Mouse (Mus musculus): ENCODE measurements around the gene Cacna2d1. TPM values are rescaled to one million over a fixed set of nuclear protein-coding genes. Genes with fewer than 3 reads are reported as not detected.

Cacna2d1 gene
- total RNA-seq, 2 experiments from 2014 or later: 50.6 to 82.9 TPM

DNA sequence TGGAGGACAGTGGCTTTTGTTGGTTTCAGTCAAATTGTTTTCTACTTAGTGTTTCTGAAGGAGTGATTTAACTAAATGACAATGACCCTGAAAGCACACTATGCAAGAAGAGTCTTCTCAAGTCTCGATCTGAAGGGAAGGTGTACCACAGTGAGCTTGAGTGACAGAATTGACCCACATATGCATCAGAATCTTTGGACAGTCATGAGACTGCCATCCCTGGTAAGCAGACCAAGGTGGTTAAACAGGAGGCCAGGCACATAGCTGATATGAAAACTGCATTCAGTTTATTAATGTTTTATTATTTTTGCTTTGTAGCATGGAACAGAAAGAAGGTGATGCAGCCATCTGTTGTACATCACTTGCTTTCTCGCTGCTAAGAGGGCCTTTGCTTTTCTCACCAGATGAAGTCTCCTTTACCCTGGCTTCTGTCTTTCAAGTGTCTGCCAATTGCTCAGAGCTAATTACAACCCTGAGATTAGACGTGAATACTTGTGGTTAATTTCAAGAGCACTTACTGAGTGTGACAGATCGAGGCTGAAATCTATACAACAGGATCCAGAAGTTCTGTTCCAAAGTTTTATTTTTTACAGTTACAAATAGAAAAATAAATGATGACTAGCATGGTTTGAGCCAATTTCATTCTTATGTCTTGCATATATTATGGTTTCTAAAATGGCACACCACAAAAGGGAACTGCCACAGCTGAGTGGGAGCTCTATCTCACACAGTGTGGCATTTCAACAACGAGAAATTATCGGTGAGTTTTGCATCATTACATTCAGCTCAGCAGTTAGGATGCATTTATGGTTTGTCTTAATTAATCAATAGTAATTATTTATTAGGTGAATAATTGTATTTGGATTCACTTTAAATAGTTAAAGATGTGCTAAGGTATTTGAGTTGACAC lies 221.1 kb downstream of the Cacna2d1 start:
- no peak for DNase-seq

DNA sequence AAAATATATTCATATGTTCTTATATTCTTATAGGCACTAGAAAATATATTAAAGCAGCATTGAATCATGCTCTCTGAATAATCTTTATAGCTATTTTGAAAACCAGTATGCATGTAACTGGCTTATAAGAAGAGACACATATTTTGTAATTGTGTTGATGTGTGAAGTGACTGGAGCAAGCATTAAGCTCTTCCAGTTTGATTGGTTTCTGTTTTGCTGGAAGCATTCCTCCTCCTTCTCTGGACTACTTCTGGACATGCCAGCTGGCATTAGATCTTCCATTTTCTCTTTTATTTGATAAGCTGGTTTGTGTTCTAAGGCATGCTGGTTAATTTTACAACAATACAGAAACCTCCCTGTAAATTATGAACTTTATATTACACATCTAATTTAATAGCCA lies 228.8 kb downstream of the Cacna2d1 start:
- DNase-seq: no peak

DNA sequence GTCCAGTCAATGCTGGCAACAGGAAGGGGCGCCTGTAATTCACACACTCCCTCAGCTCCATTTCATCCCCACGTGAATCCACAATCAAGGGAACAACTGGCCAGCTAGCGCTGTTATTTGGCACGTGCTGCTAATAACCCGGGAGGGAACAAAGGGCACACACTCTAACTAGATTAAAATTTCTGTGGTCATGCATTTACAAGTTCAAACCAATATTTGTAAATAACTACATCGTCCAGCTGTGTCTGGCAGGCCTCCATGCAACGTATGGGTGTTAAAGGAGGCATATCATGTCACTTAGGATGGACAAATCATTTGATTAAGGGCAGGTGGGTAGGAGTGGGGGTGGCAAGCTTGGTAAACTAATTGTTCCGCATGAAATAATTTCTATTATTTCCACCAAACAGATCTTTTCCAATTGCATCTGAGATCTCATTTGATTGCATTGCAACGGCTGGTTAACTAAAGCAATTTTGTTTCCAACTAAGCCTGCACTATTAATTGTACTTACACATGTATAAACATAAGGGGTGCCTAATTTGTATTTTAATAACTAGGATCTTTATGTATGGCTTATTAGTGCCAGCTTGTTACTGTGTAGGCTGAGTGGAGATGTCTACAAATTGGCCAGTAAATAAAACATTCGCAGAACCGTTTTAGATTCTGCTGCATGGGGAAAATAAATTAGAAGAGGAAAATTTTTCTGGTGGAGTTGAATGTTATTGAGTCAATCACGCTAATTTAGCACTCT lies 231.8 kb downstream of the Cacna2d1 start:
- DNase-seq: no peak

DNA sequence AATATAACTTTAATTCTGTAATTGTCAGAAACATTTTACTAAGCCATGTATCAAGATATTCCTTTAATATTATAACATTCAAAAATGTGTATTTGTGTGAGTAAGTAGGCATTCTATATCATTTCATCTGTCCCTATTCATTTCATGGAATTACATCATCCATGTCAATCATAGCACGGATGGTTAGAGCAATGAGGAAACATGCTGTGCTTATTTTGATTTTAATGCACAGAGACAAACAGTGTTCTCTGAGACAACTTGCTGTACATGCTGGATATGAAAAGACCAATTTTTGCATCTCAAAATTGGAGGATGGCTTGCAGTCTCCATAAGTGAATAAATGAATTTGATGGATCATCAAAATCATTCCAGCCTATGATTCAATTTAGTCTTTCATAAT lies 232.4 kb downstream of the Cacna2d1 start:
- DNase-seq: no peak

DNA sequence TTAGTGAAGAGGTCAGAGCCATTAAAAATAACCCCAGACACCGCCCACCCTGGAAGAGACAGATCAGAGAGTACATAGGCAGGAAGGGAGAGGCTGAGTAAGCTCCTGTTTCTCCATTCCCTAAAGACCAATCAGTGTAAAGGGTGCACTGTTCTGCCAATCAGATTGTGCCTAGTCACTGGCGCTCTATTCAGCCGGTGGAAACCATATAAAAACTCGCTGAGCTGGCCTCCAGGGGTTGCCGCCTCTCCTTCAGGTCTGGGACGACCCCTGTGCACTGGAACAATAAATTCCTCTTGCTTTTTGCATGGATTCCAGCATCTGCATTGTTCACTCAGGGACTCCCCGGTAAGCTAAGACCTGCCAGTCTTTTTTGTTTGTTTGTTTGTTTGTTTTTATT lies 246.6 kb downstream of the Cacna2d1 start:
- DNase-seq: no peak

DNA sequence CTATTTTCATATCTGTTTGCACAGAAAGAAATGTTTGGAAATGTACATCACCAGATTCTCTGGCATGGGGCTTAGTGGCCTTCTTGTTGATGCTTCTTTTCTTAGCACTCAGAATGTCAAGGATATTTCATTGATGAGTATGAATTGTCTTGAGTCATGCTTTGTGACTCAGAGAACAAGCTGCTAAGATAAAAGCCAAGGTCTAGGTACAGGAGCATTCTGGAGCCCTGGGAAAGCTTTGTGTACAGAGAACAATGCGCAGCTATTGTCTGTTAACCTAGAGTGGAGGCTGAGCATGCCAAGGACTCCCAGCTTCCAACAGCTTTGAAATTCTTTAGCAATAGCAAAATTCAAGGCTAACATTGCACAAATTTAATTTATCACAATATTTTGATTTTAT lies 249.6 kb downstream of the Cacna2d1 start:
- DNase-seq: peak; percentile 27

DNA sequence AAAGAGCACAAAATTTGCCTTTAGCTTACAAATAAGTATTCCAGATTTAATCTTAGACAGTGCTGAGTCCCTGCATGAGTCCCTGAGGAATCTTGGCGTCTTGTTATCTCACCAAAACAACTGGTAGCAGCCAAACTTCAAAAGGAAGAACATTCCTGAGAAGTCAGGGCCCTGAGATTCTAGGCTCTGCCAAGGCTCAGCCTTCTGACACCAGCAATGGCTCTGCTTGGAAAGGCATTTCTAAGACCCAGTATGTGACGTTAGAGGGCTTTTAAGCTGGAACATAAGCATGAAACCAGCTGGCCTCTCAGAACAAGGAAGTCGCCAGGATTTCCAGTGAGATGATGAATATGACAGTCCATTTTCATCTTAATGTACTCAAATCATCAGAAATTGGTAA lies 253.4 kb downstream of the Cacna2d1 start:
- DNase-seq: peak; percentile 25

DNA sequence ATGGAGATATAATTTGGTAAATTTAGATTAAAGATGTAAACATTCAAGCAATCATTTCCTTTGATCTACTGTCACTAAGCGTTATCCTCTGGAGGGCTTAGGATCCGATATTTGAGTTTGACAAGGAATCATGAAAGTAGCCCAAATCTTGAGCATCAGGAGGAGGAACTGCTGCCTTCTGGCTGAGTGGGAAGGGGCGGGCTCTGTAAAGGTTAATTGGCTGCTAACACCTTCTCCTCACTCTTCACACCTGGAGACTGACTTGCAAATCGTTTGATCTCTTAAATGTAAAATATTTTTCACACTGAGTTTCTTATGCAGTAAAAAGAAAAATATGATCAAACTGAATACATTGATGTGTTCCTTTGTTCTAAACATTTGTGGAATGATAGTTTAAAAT lies 255.4 kb downstream of the Cacna2d1 start:
- no peak for DNase-seq

DNA sequence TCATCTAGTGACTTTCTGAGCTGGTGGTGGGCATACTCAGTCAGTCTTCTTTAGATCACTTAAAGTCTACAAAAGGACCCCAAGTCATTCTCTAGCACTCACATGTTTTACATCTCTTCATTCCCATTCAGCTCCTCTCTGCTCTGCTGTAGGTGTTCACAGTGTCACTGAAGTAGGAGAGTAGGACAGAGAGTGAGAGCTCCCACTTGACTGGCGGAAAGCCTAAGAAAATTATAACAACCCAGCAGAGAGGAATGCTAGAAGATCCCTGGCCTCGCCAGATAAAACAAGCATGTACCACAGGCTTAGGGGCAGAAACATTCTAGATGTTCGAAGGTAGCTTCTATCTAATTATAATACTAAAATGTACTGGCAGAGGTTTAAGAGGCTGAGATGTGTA lies 256.7 kb downstream of the Cacna2d1 start:
- DNase-seq: no peak

DNA sequence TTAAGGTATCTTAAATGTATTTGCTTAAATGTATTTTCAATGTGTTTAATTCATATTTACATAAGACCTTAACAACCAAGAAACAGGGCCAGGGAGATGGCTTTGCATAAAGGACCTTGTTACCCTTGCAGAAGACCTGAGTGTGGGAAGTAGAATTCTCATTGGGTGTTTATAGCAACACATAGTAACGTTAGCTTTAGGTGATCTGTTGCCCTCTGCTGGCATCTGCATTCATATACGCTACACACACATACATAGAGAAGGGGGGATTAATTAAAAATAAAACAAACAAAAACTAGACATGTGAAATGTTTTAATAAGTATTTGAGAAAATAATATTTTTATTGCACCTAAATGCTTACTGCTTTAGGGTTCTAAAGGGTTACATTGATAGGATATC lies 265.3 kb downstream of the Cacna2d1 start:
- DNase-seq: no peak

DNA sequence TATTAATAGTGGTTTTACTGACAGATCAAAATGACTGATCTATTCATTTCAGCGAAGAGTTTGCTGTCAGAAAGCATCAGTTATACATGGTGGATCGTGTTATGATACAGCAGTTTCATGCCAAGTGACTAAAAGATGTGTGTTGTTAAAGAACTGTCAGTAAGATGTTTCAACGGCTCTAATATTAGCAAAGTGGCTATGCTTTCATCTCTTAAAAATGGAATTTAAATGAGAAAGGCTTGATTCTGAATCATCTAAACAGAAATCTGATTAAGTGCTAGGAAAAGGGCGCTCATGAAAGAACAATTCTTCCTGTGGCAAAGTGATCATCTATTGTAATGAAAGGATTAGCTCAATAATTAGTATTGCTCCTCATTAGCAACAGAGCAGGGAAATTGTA lies 287.5 kb downstream of the Cacna2d1 start:
- no peak for DNase-seq

DNA sequence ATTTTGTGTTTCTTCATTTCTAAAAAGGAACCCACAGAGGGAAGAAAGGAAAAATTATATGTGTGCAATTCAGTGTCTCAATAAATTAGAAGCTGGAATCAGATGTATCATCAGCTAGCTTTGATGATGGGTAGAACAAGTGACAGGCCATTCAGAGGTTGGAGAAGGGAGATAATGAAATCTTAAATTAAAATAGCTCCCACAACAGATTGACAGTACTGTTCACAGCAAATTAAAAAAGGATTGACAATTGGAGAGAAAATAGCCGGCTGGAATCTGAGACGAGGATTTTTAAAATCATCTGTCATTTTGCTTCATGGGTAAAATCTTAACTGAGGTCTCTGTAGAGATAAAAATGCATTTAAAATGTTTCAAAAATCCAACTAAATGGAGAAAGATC lies 290.9 kb downstream of the Cacna2d1 start:
- DNase-seq: no peak

DNA sequence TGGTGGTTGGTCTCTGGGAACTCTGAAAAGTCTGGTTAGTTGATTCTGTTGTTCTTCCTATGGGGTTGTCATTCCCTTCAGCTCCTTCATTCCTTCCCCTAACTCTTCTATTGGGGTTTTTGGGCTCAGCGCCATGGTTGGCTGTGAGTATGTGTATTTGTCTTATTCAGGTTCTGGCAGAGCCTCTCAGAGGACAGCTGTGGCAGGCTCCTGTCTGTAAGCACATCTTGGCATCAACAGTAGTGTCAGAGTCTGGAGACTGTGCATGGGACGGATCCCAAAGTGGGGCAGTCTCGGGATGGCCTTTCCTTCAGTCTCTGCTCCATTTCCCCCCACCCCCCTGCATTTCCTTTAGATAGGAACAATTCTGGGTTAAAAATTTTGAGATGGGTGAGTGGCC lies 294.9 kb downstream of the Cacna2d1 start:
- DNase-seq: no peak

DNA sequence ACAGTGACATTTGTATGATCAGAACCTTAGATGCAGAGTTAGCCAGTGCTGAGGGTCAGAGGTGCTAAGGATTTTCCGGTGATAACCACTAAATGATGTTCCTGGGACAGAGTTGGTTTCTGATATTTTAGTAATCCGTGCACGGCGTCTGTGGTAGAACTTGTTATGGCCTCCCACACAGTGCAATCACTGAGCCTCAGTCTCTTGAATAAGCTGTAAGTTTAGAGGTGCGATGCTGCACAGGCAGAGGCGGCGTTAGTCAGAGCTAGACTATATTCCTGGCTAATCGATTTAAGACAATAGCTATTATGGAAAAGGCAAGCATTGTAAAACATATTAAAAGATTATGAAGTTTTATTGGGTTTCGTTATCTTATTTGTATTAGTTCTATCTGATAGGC lies 297.0 kb downstream of the Cacna2d1 start:
- DNase-seq: no peak

DNA sequence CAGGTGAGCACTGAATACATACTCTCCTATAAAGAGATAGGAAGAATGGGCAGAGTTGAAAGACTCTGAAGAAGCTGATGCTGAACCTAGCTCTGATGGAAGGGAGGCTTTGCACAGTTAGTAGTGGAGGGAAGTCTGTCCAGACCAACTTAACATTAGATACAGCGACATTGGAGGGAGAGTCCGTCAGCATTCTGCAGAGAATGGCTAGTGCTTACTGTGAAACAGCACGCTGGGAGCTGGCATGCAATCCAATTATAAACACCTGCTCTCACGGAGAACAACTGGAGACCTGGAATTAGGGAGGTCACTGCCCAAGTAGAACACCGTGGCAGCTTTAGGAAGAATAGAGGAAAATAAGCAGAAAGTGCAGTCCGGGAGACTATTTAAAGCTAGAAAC lies 300.4 kb downstream of the Cacna2d1 start:
- no peak for DNase-seq

DNA sequence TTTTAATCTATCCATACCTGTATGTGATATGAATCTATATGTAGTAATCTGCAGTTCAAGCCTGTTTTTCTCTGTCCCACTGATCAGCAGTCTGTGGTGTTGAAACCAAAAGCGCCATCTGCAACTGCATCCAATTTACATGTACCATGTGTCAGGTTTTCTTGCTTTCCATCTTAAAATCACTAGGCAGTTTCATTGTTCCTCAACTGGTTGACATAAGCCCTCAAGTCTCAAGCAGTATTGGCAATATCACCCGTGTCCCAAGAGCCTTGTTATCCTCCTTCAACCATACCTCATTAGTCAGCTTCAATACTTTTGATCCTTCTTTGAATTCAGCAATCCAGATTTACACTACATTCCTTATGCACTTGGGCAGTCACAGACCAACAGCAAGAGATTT lies 301.4 kb downstream of the Cacna2d1 start:
- DNase-seq: no peak

DNA sequence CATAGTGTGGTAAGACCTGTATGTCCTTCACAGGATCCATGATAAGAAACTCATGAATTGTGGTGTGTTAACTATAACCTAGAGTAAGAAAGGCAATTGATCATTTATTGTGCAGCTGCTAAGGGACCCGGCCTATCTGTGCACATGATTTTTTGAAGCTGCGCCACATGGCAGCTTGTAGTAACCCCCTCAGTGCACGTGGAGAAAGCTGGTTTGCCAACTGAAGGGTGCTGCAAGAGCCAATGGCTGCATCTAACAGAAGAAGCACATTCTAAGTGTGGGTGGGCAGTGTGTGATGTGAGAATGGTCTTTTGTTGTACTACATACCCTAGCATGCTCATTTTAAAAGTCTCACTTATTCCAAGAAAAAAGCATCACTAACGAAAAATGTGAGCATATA lies 302.1 kb downstream of the Cacna2d1 start:
- no peak for DNase-seq

DNA sequence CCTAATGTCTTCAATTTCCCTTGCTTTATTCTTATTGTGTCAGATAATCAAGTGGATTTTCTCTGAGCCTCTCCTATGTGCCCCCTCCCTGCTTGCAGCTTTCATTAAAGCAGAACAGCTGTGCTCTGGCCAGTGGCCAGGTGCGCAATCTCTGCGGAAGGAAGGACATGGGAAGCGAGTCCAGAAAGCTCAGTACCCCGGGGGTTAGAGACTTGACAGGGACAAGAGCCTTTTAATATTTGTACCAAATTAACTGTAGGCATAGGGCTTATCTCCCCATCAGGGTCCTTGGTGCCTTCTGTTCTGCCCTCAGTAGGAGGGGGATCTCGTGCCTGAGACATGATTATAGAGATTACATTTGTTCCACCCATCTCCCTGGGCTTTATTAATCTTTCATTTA lies 303.5 kb downstream of the Cacna2d1 start:
- peak; percentile 69 for DNase-seq

DNA sequence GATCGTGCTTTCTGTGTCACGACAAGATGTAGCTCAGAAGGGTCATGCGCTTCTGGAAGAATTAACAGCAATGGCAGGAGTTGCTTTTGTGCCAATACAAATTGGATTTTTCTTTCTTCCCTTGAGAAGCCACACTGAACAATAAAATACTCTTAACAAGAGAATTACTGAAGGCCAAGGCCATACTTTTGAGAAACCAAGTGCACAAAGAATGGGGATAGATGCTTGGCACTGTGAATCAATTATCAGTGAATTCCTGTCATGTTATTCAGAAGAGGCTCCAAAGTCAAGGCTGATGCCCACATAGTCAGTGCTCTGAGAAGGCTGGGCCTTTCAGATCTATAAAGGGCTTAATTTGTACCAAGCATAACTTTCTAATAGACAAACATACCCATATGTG lies 305.8 kb downstream of the Cacna2d1 start:
- no peak for DNase-seq

DNA sequence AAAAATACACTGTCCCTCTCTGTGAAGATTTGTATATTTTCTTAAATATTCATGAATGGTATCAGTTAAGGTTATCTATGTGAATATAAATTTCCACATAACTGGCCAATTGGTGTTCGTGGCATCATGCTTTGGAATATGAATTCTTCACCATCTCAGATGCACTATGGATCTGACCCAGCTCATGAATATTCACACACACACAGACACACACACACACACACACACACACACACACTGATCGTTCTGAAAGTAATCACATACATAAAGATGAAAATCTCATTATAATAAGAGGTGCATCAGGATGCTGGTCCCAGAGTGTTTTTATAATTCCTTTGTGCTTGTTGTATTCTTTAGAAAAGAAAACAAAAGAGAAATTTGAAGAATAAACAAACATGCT lies 309.1 kb downstream of the Cacna2d1 start:
- no peak for DNase-seq

DNA sequence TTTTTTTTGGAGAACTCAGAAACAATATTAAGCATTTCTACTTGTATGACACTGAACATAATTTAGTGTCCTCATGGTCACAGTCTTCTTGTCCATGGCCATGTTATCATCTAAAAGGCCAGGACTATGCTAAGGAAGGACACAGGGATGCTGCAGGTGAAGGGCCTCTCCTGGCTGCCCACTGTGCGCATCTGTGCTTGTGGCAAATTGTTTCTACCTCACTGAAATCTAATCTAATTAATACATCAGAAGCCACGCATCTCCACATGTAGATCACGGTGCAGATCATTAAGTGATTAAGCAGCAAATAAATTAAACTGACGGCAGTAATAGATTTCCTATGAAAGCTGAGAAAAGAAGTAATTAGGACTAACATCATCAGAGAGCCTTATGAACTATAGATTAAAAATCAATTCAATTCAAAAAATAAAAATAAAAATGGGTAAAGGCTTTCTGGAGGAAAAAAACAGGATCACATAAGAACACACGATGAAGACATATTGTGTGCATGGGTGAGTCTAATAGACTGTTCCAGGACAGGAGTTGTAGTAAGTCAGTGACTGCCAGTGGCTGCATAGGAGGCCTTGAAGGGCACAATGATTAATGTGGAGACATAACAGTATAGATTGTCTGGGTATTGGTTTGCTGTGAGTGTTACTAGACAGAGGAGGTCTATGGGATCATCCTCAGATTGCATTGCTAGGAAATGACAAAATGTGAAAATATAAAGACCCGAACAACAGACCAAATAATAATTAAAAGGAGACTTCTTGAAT lies 318.4 kb downstream of the Cacna2d1 start:
- no peak for DNase-seq

DNA sequence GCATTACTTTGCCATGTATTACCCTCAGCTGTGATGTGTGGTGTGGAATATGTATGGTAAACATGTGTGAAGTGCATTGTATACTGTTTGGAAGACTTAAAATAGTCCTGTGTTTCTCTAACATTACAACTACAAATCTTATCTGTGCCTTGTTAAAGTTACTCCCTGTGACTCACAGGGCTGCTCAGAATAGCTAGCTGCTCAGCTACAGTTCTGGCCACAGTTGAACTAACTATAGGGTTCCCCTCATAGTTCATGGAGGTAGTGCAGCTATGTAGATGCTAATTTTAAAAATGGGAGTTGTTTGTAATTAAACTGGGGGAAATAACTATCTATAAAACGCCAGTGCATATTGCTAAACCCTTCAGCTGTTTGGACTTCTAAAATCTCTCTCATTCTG lies 319.3 kb downstream of the Cacna2d1 start:
- DNase-seq: no peak

DNA sequence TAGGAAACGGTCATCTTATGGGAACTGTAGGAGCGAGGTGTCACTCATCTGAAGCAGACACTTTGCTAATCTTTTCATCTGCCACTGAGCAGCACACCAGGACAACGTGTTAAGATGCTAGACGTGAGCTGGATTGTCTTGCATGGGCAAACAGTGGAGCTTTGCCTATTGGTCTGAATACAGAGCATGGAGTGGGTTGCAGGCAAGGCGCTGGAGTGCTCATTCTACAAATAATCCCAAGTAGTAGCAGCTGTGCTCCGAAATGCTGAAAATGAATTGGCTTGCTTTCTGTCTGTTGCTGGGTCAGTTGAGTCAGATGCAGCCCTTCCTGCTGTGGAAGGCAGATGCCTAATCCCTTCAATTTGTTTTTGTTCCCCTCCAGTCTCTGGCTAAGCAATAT lies 330.9 kb downstream of the Cacna2d1 start:
- no peak for DNase-seq
